Mouse (Mus musculus) macrophage (primary cell): ENCODE data around the gene Rdm1. TPM values are rescaled to one million over a fixed set of nuclear protein-coding genes. Genes with fewer than 3 reads are reported as not detected.
"Not testable (repeated sequence)": the region's sequence is repeated elsewhere in the genome, so short reads cannot be mapped to it uniquely, and the experiment has no call there.

Source experiments
- H3K27ac ChIP-seq: fragments of 350-480 bp; formaldehyde crosslinking; 2 replicates; pipeline ENCODE4 v1.9.0; 2021
- H3K36me3 ChIP-seq: fragments of 350-480 bp; formaldehyde crosslinking; 2 replicates; pipeline ENCODE4 v1.9.0; 2021; ENCODE audit errors: inconsistent target
- H3K4me3 ChIP-seq: fragments of 350-480 bp; formaldehyde crosslinking; 2 replicates; pipeline ENCODE4 v1.9.0; 2021; ENCODE audit errors: inconsistent target
- H3K79me2 ChIP-seq: fragments of 350-480 bp; formaldehyde crosslinking; 2 replicates; pipeline ENCODE4 v1.9.0; 2021; ENCODE audit errors: inconsistent target
- WGBS: methylation state at CpG from one replicate; pipeline ENCODE4 v1.1.7; 2026; ENCODE audit warnings: inconsistent platforms; ENCODE audit not compliant: missing documents; 5-methylcytosine and 5-hydroxymethylcytosine counted together
- polyA plus RNA-seq: library from polyadenylated mRNA; stranded (reverse); fragments of 250-400 nt; gene quantifications from 3 replicates; pipeline ENCODE4 v1.2.4, GENCODE M21; 2018; ENCODE audit warnings: inconsistent platforms

Rdm1 gene
- polyA plus RNA-seq, 1 experiment from 2014 or later, result 6.8 TPM

DNA sequence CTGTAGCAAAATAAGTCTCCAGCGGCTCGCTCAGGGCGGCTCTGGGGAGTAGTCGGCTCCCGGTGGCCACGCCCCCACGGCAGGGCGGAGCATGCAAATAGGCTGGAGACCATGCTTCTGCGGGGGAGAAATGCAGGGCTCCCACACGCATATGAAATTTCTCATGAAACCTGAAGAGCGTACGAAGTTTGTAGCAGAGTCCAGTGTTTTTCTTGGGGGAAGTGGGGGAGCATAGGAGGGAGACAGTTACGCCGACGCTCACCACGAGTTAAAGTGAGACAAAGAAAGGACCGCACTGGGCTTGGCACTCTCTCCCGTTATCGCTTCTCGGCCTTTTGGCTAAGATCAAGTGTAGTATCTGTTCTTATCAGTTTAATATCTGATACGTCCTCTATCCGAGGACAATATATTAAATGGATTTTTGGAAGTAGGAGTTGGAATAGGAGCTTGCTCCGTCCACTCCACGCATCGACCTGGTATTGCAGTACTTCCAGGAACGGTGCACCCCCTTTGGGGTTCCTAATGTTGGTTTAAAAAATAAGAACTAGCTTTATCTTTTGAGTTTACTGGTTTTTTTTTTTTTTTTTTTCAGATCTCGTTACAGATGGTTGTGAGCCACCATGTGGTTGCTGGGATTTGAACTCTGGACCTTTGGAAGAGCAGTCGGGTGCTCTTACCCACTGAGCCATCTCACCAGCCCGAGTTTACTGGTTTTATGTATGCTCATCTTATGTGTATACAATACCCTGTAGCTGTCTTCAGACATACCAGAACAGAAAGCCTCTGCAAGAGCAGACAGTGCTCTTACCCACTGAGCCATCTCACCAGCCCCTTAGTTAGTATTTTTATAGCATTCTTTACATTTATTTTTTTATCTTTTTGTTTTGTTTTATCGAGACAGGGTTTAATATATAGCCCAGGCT is 22.2 kb upstream of the Rdm1 start:
- 1% methylated on average over 24 of the region's 30 CpGs for WGBS
- not testable (repeated sequence) for H3K27ac ChIP-seq, H3K36me3 ChIP-seq, H3K4me3 ChIP-seq, H3K79me2 ChIP-seq

DNA sequence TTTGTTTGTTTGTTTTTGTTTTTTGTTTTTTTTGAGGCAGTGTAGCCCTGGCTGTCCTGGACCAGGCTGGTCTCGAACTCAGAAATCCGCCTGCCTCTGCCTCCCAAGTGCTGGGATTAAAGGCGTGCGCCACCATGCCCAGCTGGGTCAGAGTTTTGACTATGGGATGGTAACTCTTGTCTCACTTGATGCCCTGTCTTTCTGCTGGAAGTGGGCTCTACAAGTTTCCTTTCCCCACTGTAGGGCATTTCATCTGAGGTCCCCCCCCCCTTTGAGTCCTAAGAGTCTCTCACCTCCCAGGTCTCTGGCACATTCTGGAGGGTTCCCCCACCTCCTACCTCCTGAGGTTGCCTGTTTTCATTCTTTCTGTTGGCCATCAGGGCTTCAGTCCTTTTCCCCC is 19.9 kb upstream of the Rdm1 start:
- WGBS, result 93% methylated on average over 4 of the region's 4 CpGs

DNA sequence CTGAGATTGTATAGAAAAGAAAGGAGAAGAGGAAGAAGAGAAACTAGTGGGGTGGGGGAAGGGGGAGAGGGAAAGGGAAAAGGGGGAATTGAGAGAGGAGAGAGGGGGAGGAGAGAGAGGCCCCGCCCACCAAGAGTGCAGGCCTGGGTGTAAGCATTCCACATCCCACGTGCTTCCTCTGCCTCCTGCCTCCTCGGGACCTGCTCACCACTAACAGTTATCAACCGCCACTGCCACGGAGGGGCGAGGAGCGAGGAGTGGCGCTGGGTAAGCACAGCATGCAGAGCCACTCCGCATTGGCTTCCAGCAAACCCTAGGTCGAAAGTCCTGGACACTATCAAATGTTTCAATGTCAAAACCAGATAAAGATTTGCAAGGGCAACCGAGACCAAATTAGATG is 16.6 kb upstream of the Rdm1 start:
- Histone ChIP-seq H3K27ac (no peak overlapping the region), H3K4me3 (no peak overlapping the region), H3K79me2 (no peaks in the 10 kb centered on the region), H3K36me3 (no peaks in the 10 kb centered on the region)
- WGBS, result 8% methylated on average over 11 of the region's 11 CpGs

More for the DNA sequence above, 19.9 kb upstream of the Rdm1 start:
- H3K79me2 ChIP-seq, H3K4me3 ChIP-seq, H3K27ac ChIP-seq, H3K36me3 ChIP-seq: not testable (repeated sequence)

DNA sequence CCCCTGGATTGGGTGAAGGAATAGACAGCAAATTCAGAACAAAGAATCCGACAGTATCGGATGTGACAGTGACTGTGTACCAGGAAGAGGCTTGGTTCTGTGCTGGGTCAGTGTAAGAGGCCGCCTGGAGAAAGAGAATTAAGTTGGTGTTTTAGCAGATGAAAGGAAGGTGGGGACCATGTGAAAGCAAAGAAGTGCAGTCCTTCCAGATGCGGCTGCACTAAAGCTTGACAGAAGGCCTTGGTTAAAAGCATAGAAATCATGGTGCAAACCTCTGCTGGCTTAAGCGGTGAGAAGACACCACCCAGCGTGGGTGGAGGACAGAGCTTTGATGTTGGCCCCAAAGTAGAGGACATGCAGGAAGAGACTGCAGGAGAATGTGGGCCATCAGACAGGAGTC is 13.4 kb upstream of the Rdm1 start:
- Histone ChIP-seq H3K4me3 (no peak overlapping the region), H3K36me3 (no peaks in the 10 kb centered on the region), H3K79me2 (no peaks in the 10 kb centered on the region), H3K27ac (no peak overlapping the region)
- WGBS, result 94% methylated on average over 6 of the region's 6 CpGs

DNA sequence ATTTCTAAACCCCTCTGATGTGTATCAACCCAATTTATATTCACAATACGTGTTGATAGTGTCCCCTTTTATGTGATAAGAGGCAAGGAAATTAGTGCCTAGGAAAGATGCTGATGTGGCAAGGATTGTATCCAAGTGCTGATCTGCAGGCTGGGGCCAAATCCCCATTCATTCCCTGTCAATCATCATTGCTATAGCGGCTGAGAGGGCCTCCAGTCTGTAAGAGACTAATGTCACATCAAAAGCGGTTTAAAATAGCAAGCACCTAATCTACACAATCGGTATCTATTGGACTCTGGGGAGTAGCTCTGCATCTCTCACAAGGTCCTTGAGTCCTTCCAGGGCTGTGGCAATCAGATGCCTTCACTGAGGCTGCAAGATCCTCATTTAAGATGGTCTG is 12.9 kb upstream of the Rdm1 start:
- Histone ChIP-seq H3K36me3 (no peaks in the 10 kb centered on the region), H3K79me2 (no peaks in the 10 kb centered on the region), H3K27ac (no peak overlapping the region), H3K4me3 (no peak overlapping the region)
- WGBS, result 85% methylated on average over 4 of the region's 4 CpGs

DNA sequence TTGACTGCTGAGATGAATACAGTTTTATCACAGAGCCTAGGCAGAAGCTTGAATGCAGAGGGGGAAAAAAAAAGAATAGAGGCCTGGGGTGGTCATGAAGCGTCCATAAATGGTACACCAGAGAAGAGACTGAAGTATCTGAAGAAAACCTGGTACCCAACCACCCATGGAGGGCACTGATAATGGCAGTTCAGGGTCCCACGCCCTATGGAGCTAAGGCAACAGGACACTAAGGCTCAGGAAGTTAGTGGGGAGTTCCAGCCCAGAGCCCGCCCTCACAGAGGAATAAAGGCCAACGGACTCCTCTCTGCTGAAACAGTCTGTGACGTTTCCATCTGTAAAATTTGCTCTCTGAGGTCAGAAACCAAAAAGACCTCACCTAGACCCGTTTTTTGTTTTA is 11.6 kb upstream of the Rdm1 start:
- Histone ChIP-seq H3K4me3 (no peak overlapping the region), H3K36me3 (no peaks in the 10 kb centered on the region), H3K27ac (no peak overlapping the region), H3K79me2 (no peaks in the 10 kb centered on the region)
- 92% methylated on average over 6 of the region's 6 CpGs for WGBS

DNA sequence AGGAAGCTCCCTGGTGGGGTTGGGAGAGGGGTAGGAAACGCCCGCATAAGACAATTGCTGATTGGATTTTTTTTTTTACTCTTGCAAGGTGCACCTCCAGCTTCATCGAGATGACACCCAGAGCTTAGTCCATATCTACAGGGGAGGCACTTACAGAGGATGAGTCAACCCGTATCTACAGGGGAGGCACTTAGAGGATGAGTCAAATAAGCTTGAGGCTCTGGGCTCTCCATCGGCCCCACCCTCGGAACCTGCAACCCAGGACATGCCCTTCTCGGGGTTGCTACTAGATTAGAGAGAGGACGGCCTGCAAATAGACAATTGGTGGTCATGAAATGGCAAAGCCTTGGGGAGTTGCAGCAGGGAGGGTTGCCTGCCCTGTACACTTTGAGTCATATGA is 10.9 kb upstream of the Rdm1 start:
- no peak overlapping the region for H3K4me3 ChIP-seq
- no peaks in the 10 kb centered on the region for H3K36me3 ChIP-seq
- WGBS, result 95% methylated on average over 8 of the region's 8 CpGs
- H3K27ac ChIP-seq, result no peak overlapping the region
- H3K79me2 ChIP-seq, result no peaks in the 10 kb centered on the region

DNA sequence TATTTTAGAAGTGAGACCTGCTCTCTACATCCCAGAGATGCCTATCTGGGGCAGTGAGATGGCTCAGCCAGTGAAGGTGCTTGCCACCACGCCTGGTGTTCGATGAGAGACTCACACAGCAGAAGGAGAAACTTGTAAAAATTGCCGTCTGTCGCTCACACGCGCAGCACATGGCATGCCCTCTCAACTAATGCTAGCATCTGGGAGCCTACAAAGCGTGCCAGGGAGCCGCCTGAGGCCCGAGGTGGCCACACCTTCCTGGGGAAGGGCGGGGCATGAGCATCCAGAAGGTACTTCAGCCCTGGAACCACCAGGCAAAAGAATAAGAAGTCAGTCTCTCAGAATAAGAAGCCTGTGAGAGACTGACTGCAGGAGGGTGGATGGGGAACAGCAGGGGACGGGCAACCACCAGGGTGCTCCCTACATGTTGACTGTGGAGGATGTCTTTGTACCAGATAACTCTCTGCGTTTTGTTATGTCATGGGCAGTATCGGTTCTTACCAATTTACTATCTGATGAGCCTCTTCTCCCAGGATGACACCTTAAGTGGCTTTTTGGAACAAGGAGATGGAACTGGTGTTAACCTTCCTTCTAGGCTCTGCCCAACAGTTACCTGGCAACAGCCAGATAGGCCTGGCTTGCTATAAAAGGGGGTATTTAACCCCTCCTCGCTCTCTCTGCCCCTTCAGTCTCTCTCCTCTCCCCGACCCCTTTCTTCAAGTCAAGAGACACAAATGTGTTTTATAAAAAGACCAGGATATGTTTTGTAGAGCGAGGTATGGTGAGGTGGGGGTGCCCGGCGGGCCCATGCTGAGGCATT is 9.8 kb upstream of the Rdm1 start:
- 71% methylated on average over 18 of the region's 18 CpGs for WGBS
- H3K36me3 ChIP-seq, result no peaks in the 10 kb centered on the region
- H3K79me2 ChIP-seq, result no peaks in the 10 kb centered on the region
- no peak overlapping the region for H3K4me3 ChIP-seq
- no peak overlapping the region for H3K27ac ChIP-seq

DNA sequence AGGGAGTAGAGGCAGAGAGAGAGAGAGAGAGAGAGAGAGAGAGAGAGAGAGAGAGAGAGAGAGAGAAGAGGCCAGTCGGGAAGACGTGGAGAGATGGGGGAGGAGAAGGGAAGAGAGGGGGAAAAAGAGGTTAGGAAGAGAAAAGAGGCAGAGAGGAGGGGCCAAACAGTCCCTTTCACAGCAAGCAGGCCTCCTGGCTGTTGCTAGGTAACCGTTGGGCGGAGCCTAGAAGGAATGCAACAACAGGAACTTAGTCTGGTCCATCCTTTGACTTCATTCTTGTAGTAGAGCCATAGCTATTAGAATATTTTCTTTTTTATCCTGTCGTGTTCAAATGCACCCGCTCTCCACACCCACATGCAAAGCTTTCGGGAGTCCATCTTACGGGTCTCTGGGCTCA is 9.1 kb upstream of the Rdm1 start:
- no peak overlapping the region for H3K27ac ChIP-seq
- H3K79me2 ChIP-seq, result no peaks in the 10 kb centered on the region
- whole genome bisulfite sequencing, result 36% methylated on average over 8 of the region's 8 CpGs
- no peak overlapping the region for H3K4me3 ChIP-seq
- H3K36me3 ChIP-seq, result no peaks in the 10 kb centered on the region

DNA sequence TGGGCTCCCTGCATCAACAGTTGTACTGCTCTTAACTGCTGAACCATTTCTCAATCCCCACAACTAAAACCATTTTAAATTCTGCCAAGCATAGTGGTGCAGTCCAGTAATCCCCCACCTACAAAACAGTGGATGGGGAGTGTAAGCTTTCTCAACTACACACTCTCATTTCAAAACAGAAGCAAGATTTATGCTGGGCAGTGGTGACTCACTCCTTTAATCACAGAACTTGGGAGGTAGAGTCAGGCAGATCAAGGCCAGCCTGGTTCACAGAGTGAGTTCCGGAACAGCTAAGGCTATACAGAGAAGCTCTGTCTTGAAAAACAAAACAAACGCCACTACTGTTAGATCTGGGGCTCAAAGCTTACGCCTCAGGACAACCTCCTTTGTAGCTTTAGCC is 8.4 kb upstream of the Rdm1 start:
- Histone ChIP-seq H3K27ac (no peak overlapping the region), H3K4me3 (no peak overlapping the region), H3K79me2 (no peaks in the 10 kb centered on the region), H3K36me3 (no peaks in the 10 kb centered on the region)
- WGBS, result 97% methylated on average over 3 of the region's 3 CpGs

DNA sequence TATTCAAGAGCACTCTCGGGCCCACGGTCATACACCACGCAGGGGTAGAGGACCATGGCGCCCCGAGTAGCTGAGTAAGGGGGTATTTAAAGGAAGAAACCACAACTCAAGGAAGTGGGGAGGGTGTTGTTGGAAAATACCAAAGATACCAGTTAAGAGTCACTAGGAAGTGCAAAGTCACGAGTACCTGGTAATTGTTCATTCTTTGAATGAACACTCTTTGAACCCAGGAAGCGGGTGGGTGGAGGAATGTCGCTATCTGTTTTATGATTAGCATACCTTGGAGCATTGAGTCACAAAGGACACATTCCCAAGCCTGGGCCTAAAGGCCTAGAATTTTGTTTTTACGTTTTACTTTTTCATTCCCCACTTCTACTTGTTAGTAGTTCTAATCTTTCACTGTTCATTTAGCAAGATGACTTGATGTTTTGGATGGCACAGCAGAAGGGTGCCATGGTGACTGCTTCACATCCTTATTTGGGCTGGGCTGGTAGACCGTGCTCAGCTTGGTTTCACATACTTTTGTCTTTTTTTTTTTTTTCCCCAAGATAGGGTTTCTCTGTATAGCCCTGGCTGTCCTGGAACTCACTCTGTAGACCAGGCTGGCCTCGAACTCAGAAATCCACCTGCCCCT is 6.9 kb upstream of the Rdm1 start:
- not testable (repeated sequence) for H3K79me2 ChIP-seq, H3K27ac ChIP-seq, H3K36me3 ChIP-seq, H3K4me3 ChIP-seq
- WGBS, result 85% methylated on average over 10 of the region's 11 CpGs

DNA sequence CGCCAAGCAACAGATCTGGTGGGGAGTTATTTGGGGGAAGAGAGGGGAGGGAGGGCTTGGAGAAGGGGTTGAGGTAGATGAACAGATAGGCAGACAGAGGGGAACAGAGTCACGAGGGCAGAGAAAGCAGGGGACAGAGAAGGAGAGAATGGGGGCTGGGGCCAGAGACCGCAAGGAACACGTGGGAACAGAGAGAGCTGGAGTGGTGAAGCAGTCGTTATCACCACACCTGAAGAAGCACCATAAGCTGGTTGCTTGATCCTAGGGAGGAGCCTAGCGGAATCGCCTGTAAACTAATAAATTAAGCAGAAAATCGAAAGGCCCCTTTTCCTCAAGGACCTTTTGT is 373 bp upstream of the Rdm1 start:
- Histone ChIP-seq H3K79me2 (no peaks in the 10 kb centered on the region), H3K4me3 (peak overlapping the region; percentile 45), H3K27ac (peak overlapping the region; percentile 77), H3K36me3 (no peaks in the 10 kb centered on the region; the same call in 1 of the 2 replicates)
- 7% methylated on average over 8 of the region's 8 CpGs for WGBS

DNA sequence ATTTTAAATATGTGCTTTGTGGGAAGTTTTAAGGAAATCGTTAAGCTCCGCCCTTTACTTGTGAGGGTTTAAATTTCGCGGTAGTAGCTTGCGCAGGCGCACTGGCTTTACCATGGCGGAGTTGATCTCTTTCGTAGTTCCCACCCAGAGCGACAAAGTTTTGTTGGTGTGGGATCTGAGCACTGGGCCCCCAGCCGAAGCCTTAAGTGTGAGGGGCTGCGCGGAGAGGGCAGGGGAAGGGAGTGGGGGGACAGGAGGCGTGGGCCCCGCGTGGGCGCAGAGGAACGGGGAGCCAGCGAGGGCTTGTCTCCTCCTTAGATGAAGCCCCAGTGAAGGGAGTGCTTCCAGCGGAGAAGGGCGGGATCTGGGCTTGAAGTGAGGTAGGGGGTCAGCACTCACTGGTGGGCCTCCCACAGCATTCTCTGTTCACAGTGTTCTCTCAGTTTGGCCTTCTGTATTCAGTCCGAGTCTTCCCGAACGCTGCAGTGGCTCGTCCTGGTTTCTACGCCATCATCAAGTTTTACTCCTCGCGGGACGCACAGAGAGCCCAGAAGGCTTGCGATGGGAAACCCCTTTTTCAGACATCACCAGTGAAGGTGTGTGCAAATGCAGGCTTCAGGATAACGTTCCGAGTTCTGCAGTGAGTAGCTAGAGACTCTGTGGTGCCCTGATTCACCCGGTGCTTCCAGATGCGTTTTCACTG is 1.0 kb downstream of the Rdm1 start:
- no peaks in the 10 kb centered on the region for H3K79me2 ChIP-seq
- no peaks in the 10 kb centered on the region; the same call in 1 of the 2 replicates for H3K36me3 ChIP-seq
- peak overlapping the region; percentile 45 for H3K4me3 ChIP-seq
- H3K27ac ChIP-seq, result peak overlapping the region; percentile 77
- WGBS, result under 1% methylated on average over 33 of the region's 33 CpGs

DNA sequence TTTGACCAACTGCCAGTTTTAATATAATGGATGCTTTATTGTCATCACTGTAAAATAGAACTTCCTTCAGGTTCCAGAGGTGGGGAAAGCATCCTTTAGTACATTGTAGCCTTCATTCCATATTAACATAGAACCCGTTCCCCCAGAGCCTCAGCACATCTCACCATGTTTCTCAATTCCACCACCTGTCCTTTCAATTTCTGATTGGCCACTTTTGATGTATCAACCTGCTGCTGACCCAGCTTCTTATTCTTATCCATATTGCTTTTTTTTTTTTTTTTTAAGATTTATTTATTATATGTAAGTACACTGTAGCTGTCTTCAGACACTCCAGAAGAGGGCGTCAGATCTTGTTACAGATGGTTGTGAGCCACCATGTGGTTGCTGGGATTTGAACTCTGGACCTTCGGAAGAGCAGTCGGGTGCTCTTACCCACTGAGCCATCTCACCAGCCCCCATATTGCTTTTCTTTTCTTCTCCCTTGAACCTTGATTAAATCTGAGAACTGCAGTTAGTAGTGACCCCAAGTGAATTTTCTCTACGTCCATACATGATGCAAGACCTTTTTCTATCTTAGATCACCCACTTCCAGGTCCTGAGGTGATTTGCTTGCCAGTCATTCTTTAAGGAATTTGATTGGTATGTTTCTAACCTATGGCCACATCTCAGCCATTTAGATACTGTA is 1.9 kb downstream of the Rdm1 start:
- H3K36me3 ChIP-seq, H3K27ac ChIP-seq, H3K79me2 ChIP-seq: not testable (repeated sequence)
- peak overlapping the region; percentile 45 for H3K4me3 ChIP-seq
- WGBS, result 70% methylated on average over 3 of the region's 5 CpGs
